Mouse (Mus musculus): ENCODE results near the gene Tmod1.

DNA sequence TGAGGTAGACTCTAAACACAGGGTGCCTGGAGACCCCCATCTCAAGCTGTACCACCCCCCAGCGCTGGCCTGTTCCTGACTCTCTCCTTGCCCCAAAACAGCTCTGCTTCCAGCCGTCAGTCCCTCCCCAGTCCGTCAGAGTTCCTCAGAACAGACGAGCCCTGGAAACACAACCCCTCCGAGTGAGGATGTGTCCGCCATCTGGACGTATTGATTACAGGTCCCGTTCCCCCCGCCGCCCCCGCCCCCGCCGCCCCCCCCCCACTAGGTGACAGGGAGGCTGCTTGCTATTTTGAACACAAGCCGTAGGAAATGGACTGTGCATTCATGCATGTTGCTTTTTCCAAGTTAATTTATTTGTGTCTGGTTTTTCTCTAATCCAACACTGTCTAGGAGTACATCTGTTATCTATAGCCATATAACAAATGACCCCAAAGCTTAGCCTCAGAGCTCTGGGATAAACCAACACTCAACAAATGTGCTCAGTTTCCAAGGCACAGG lies 62.5 kb downstream of the Tmod1 start:
- TF ChIP-seq POLR2A (IDR thresholded peaks at IDR 0.05; ENCODE audit: extremely low read depth, insufficient read depth, low read length) (no peak), CTCF (IDR thresholded peaks at IDR 0.05; ENCODE audit: extremely low read depth, insufficient read depth, low read length) (no peak)
